Mouse (Mus musculus): ENCODE results near the gene Strip1.
A peak's percentile ranks its signal among the peaks of the same experiment; 100 is the strongest.

Gene Strip1

DNA sequence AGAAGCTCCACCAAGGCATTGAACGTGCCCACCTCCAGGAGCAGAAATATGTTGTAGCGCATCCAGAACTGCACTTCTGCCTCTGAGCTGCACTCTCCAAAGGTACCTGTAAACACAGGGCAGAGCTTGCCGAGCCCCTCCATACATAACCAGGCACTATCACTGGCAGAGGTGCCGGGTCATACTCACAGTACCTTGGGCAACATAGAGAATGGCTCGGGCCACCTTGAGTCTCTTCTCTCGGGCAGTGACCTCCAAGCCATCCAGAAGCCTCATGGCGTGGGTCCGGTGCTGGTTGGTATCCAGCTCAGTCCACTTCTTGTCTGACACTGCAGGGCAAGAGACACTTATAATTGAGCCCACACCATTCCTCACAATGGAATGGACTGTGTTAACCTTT is 4.7 kb downstream of the Strip1 start:
- no peak for DNase-seq

DNA sequence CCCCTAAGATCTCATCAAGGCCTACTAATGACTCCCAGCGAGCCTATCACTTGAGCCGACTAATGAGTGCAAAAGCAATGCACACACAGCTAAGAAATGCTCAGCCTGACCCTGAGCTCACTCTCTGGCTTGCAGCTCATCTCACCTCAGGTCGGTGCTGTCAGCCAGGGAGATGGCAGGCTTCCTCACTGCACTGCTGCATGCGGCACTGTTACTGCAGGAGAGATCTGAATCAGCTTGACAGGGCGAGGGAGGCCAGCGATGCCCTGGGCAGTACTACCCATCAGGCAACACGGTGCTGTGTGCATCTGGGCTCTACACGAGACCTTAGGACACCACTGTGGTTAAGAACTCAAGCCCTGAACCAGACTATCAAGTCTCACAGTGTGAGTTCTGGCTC is 6.0 kb downstream of the Strip1 start:
- DNase-seq, result no peak

DNA sequence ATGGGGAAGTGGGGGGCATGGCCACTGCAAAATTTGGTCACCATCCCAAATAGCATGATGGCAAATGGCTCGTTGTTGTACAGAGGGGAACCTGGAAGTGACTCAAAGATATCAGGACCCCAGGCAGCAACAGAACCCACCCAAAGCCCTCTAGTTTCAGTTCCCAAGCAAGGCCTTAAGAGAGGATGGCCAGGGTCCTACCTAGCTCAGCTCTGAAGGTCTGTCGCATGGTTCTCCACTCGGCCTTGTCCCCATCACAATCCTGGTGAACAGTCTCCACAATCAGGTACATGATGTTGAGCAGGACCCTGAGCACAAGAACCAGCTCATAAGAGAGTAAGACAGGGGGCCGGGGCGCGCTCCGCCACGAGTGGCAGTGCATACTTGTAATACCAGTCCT is 7.1 kb downstream of the Strip1 start:
- DNase-seq, result no peak

DNA sequence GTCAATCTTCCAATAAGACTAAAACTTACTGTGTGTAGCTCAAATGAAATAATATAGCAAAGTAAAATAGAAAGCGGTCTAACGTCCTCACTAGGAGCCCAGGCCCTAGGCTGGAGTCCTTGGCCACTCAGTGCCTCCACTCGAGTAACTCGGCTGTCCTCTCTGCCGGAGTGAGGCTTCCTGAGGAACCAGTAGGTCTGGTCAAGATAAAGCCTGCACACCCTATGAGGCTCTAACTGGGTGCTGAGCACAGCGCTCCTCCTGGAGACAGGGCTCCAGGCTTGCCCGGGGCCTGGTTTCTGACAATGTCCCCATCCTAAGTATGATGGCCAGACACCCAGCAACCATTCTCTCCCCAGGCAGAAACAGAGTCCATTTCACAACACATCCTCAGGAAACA is 9.0 kb downstream of the Strip1 start:
- no peak for DNase-seq

DNA sequence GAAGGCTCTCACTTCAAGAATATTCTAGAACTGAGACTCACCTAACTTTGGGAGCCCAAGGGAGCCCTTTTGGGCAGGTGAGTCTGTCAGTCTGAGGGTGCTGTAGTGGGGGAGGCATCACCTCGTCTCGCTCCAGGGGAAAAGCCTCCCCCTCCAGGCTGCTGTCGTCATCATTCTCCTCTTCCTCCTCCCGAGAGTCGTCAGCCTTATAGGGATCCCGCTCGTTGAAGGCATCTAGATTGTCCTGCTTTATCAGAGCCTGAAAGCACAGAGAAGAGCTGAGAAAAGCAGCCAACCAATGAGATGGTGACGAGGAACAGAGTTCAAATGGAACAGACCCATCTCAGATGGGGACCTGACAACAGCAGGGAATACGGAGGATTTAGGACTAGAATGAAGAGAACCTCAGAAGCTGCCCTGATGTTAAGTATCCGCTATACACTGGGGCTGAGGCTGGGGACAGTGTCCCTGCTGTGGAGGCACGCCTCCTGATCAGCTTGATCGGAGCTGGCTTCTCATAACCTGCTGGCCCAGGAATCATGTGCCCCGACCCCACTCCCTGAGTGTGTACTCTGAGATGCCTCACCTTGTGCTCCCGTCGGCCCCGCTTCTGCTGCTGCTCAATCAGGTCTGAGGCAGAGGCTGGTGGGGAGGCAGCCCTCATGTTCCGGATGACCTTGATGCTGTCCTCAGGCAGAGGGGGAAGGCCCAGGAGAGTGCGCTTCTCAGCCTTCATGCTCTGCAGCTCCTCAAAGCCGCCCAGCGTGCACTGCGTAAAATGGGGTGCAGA is 10.0 kb downstream of the Strip1 start:
- DNase-seq, result no peak

DNA sequence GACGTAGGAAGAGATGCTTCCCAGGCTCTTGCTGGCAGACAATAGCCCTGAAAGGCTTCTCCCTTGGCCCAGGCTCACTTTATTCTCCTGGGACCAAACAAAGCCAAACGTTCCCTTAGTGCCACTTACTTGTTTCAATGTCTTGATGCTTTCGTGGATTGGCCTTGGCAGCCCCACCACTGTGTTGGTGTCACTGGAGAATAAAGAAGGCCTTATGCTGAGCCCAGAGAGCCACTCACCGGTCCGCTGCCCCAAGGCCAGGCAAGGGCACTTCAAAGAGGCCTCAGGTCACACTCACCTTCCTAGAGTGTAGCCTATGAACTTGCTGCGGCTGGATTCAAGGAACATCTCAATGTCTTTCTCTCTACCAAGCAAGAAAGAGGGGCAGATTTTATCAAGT is 11.6 kb downstream of the Strip1 start:
- no peak for DNase-seq

DNA sequence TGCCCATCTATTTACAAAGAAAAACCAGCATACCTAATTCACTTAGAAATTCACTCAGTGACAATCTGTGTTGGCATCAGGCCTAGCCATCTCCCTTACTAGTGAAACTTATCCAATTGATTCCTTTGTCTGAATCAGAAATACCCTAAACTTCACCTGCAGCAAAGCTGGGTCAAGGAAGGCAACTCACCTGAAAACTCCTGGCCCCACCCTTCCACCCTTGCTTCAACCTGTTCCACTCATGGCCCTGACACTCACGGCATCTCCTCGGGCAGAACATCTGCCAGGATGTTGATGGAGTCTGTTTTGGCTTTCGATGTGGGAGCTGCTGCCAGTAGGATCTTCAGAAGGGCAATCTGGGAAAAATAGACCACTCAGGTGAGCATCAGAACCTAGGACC is 13.7 kb downstream of the Strip1 start:
- DNase-seq, result no peak

DNA sequence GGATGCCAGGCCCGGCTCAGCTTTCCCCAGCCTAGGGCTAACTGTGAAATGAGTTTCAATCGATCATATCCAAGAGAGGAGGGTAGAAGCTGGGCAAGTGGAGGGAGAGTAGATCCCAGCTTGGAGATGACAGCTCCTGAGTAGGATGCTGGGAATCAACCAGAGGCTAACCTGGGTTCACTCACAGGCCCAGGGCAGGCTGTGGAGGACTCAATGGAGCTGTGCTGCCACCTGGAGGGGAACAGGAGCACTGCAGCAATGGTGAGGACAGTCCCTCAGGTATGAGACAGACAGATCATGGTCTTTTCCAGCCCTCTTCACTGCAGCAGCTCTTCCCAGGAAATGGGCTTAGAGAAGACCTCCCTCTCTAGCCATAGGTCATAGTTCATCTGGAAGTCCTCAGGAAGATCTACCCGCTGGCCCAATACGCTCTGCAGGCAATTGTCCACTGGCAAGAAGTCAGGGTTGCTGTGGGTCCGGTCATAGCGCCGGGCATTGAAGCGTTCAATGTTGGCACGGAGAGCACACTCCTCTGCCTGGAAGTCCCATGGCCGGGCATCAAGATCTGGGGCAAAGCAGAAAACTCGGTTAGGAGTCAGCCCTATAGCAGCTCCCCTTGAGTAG is 18.5 kb downstream of the Strip1 start:
- DNase-seq, result peak; percentile 70

DNA sequence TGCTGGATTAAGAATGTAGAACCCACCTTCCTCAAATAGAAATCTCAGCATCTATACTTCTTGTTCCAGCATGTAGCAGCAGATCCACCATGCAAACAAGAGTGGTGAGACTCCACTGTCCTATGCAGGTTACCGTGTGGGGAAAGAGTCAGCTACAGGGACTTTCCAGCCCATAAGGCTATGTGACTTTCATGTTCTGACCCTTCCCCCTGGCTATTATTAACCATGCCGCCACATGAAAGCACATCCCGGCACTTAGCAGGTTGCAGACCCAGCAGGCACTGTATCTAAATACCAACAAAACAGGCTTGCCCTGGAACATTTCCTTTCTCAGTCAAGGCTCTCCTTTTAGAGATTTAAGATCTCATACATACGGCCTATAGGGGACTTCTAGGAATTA is 20.1 kb downstream of the Strip1 start:
- DNase-seq, result no peak

DNA sequence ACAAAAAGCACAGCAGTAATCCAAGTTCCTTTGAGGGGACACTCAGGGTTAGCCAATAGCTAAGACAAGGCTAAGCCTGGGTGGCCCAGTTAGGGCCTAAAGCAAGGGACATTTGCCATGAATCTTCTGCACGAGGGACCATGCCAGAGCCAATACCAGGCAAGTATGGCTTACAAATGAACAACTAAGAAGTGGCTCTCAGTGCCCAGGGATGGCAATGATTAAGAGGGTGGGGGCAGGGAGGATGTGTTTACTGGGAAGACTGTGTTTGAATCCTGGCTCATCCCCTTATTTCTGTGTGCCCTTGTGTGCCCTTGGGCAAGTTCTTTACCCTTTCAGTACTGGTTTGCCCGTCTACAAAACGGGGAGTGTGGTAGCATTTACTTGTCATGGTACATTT is 22.1 kb downstream of the Strip1 start:
- no peak for DNase-seq

DNA sequence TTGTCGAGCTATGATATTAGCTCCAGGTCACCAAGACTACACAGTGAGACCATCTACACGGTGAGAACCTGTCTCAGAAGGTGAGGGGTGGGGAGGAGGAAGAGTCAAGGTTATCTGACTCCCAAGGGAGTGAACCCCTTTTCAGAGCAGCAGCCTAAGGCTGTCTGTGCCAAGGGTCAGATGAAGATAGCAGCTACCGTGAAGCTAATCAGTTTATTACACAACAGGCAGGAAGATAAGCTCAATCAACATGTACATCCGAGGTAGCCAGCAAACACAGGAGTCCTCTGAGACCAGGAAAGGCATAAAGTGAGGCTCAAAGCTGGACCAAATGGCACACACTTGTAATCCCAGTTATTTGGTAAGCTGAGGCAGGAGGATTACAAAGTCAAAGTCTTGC is 22.7 kb downstream of the Strip1 start:
- no peak for DNase-seq

DNA sequence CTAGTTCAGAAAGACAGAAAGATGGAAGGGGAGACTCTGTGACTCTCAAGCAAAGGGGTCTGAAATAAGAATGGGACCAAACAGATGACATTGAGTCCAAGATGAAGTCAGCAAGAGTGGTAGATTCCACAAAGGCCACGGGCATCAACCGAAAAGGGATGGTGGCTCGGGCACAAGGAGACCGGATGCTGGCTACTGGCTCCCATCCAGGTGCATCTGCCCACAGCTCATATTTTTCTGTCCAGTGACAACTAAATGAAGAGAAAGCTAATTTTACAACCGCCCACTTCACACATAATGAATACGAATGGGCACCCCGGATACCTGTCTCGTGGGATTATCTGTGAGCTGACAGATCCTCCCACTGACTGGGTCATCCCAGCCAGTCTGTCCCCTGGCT is 24.3 kb downstream of the Strip1 start:
- DNase-seq, result no peak

DNA sequence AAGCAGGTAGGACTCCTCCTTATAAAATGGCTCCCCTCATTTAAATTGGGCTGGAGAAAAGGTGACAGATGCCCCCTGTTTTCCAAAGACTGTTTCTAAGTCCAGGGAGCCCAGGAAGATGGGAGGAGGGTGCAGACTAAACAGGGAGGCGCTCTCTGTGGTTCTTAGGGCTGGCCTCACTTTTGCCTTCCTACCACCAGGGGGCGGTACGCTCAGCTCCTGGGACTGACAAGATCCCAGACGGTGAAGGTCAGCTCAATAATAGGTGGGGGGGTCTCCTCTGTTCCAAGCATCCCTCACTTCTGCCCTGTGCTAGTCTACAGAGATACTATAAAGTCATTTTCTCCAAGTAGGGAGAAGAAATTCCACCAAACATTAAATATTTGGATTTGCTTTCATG is 26.2 kb downstream of the Strip1 start:
- peak; percentile 58 for DNase-seq

DNA sequence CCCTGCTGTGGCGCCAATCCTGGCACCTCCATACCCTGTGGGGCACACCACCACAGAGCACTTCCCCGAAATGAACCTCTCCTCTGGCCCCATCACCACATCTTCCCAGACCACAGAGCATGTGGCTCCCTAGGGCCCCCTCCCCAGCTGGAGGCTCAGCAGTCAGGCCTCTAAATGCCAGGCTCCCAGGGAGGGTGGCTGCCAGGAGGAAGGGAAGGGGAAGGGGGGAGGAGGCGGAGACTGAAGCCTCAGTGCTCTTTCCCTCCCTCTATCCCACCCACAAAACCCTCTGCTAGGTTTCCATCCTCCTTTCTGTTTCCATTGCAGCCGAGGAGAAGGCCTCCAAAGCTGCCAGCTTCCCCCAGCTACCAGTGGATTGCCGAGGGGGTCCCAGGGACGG is 31.4 kb downstream of the Strip1 start:
- no peak for DNase-seq

DNA sequence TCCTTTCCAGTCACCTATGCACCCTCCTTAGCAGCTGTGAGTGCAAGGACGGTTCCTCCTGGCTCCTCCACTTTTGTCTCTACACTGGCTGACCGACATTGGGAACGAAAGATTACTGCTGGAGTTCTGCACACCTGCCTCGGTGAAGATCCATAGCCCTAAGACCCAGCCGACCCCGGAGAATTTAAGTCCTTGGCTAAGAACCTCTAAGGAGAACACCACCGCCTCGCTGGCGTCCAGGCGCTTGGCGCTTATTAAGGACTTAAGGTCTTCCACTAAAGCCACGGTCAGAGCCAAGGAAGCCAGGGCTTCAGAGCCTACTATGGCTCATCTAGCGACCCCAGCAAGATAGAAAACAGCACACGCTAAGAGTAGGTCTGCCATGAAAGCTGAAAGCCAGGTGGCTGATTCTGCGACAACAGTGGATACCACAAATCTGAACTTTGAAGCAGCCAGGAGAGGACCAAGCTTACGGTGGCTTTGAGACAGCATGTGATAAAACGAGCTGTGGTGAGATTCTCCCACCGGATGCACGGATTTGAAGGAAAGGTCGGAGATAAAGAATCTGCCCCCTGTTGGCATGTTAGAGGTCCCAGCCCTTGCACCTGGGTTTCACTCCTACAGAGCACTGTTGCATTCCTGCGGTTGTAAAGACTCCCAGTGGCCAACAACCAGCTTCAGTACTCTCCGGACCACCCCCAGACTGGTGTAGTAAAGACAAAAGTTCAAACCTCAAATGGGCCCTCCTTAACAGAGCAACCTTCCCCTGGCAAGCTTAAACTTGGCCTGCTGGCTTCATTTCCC is 33.7 kb downstream of the Strip1 start:
- DNase-seq, result no peak

DNA sequence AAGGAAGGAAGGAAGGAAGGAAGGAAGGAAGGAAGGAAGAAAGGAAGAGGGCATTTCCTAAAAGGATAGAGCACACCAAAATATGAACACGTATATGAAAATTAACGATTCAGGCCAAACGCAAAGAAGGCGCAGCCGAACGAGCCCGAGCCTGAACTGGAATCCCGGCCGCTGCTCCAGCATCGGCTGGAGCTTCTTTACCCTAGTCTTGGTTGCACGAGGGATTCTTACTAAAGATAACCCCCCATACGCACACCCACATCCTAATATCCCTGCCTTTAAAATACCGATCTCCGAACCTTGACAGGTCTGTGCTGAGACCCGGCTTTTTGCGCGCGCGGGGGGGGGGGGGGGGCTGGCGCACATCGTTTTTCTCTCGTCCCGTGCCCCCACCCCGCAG is 34.4 kb downstream of the Strip1 start:
- DNase-seq, result no peak

DNA sequence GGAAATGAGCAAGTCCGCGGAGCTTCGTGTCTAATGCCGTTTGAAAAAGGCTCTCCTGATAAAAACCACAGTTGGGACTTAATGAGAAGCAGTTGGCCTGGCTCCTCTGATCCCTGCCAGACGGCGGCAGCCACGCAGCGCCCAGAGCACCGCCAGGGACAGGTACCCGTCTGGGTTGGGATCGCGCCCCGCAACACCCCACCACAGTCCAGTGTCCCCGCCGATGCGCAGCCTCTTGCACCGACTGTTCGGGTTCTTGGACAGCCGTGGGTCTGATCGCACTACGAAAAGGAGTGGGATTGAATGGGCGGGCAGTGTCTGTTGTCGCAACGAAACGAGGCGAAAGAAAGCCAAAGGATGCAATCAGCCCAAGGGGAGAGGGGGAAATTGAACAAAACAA is 34.9 kb downstream of the Strip1 start:
- DNase-seq, result no peak

DNA sequence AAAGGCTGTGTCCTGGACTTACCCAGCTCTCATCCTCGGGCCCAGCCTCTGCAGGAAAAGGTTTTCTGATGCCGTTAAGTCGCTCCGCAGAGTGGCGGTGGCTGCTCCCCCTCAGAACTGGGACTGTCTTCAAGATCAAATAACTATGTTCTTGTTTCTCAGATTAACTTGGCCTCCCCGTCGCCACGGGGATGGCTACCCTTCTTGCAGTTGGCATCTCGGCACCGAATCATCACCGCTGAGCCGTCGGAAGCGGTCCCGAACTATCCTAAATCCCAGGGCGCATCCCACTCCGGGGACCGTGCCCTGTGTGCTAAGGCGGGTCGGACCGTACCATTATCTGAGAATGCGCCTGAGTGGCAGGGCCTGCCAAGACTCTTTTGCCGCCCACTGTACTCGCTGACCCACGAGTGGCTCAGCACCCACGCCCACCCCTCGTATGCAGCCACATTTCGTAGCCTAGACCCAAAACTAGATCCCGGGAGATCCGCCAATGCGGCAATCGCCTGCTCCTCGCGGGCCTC is 35.5 kb downstream of the Strip1 start:
- DNase-seq, result no peak

DNA sequence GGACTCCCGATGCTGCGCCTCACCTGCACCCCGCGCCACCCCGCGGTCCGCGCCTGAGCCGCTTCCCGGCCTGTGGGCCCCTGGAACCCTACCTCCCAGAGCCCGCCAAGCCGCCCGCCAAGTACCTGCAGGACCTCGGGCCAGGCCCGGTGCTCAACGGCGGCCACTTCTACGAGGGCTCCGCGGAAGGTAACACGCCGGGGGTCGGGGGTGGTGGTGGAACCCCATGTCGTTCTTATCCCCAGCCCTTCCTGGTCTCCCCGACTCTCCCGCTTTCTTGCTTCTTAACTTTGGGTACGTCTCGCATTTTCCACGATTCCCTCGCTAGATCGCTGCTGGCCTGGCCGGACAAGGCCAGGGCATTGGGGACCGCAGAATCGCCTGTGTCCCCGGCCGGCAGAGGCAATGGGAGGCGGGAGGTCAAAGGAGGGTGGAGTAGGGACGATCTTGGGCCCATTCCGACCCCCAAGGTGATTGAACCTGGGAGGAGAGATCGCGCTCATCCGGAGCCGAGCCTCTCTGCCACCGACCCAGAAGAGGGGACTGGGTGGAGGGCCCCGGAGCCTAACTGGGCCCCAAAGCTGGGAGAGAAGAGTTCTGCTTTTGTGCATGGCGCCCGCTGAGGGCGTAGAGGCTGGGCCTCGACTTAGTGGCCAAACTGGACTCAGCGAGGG is 36.1 kb downstream of the Strip1 start:
- DNase-seq, result no peak

DNA sequence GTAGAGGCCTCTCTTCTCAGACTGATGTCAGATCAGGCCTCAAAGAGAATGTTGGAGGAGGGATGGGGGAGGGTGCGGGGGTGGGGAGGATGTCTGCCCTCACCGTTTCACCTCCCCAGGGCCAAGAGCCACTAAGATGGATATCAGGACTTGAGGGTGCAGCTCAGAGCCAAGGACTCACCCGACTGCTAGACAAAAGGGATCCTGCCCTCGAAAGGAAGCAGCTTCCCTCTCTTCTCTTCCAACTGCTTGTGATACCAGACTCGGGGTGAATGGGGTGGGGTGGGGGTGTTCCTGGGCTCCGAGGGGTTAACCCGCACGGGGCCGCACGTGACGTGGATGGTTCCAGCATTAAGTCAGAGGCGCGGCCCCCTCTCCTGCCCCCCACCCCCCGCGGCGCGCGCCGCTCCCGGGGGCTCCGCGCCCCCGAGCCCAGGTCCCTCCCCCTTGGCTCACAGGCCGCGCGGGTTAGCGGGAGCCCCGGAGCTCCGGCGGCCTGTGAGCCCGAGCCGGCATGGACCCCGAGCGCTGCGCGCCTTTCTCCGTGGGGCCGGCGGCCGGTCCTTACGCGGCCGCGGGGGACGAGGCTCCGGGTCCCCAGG is 36.7 kb downstream of the Strip1 start, which contains the start of gene Alx3:
Gene Alx3, plus strand, starts transcription at position 370 of the 602 bp plus-strand sequence.
- DNase-seq, result no peak

DNA sequence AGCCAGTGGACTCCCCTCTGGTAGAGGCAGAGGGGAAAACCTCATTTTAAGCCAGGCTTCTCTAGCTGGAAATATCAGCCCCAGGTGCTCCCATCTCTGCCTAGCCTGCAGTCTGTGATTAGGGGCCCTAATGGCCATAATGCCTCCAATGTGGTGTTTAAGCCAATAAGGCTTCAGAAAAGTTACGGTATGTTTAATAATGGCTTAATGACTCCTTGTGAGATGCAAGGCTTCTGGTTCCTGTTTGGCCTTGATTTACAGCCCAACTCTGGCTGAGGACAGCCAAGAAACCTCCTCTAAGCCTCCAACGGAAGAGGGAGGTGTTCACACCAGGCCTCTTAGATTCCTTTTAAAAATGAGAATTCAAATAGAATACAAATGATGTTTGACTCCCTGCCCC is 37.9 kb downstream of the Strip1 start:
- no peak for DNase-seq

DNA sequence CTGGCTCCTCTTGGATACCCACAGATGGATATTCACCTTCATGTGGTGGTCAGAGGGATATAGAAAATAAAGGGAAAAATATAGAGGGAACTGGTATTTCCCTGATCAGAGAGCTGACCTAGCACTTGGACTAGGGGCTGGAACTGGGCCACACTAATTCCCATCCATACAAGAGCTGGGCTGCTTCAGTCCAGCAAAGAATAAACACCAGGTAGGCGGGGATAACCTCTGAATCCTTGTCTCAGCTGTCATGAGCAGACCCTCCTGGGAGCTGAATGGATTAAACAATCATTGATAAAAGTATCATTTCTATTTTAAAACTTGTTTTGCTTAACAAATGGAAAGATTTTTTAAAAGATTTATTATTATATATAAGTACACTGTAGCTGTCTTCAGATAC is 39.9 kb downstream of the Strip1 start:
- no peak for DNase-seq

DNA sequence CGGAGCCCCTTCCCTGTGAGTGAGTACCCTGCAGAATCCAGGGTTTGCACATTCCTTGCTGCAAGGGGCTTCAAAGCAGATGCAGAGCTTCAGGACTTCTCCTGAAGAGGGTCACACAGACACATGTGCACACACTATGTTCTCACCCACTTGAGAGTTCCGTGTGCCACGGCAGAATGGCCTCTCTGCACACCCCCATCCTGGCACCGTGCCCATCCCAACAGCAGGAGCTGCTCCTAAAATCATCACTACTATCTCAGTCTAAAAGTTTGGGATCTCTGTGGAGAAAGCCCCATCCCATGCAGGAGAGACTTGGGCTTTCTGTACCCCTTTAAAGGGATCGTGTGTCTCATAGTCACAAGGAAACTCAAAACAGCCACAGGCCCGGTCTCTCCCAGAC is 45.0 kb downstream of the Strip1 start:
- DNase-seq, result no peak
